Mouse (Mus musculus): ENCODE results near the gene Pros1.

GRCm38 (mm10) chr16:62854191-62855068 is at the start of gene Pros1:
- TF ChIP-seq ZC3H11A (IDR thresholded peaks at IDR 0.05; ENCODE audit: borderline replicate concordance, low read depth, low read length) (no peak), ZNF384 (IDR thresholded peaks at IDR 0.05; ENCODE audit: low read depth, low read length) (no peak)
